Mouse (Mus musculus): ENCODE measurements around the gene Zbtb8os. TPM values are rescaled to one million over a fixed set of nuclear protein-coding genes. Genes with fewer than 3 reads are reported as not detected.

Zbtb8os gene
- polyA plus RNA-seq, 1 experiment from 2014 or later = 60.8 TPM

GRCm38 (mm10) chr4:129376961-129377545 is 41.6 kb downstream of the Zbtb8os start:
- Histone ChIP-seq H3K4me3 (replicated peaks; ENCODE audit: low read depth, low read length) (peak overlapping the region; percentile 66), H3K4me1 (replicated peaks; ENCODE audit: insufficient read depth, low read length) (0 out of 2 replicates have a peak, but pooled peaks cover 8% of the 10 kb centered on the region), H3K9ac (ENCODE audit: low read depth, low read length) (peak overlapping the region; percentile 94), H3K27me3 (ENCODE audit: insufficient read depth, low read length) (no peaks in the 10 kb centered on the region), H3K27ac (peak overlapping the region; percentile 81), H3K36me3 (ENCODE audit: insufficient read depth, low read length) (no peaks in the 10 kb centered on the region), H3K4me2 (ENCODE audit: low read length) (peak overlapping the region; percentile 85), H3K9me3 (replicated peaks; ENCODE audit: low read length) (no peaks in the 10 kb centered on the region)
- no peak for TF ChIP-seq CTCF (IDR thresholded peaks at IDR 0.05; ENCODE audit: low read depth)
- under 1% methylated on average over 67 of the region's 68 CpGs for WGBS
- ATAC-seq (replicated peaks; ENCODE audit: low FRiP score, low read depth) (peak; percentile 53), DNase-seq (ENCODE audit: low spot score) (peak; percentile 68)

DNA sequence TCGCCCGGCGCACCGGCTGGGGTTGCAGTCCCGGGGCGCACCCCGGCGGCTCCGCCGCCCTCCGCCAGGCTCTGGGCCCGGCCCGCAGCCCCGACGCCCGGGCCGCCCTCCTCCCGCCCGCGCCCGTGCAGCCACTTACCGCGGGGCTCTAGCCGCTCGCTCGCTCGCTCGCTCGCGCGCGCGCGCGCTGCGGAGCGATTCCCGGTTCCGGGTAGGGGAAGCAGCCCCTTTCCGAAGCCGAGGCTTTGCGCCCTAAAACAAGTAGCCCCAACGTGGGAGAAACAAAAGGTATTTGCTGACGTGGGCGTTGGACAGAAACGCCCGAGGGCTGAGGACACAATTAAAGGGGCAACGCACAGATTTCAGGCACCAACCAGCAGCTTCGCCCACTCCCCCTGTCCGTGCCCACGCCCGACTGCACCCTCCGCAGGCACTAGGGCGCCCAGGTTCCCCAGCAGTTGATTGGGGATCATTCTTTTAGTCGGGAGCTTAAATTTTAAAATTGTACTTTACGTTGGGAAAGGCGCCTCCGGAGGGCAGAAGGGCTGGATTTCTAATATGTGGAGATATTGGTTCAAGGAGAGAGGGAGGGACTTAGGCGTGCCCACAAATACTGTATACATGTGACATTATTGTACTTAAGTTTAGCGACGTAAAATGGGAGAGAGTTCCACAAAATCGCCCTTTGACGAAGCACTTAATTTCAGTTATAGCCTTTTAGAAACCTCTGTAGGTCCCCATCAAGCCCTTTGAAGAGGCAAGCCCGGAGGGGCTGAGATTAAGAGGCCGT is 42.3 kb downstream of the Zbtb8os start, which contains the start of gene Zbtb8a:
TSS of gene Zbtb8a (minus strand) at position 516 of the 790 bp plus-strand sequence.
- Histone ChIP-seq H3K9ac (ENCODE audit: low read depth, low read length) (peak within 1 kb of the TSS; percentile 94), H3K36me3 (ENCODE audit: insufficient read depth, low read length) (no peaks in the 10 kb centered on the region), H3K27ac (peak within 1 kb of the TSS; percentile 81), H3K4me3 (replicated peaks; ENCODE audit: low read depth, low read length) (peak within 1 kb of the TSS; percentile 66), H3K9me3 (replicated peaks; ENCODE audit: low read length) (no peaks in the 10 kb centered on the region), H3K4me1 (replicated peaks; ENCODE audit: insufficient read depth, low read length) (peaks cover 8% of the 10 kb centered on the region; the same call in 1 of the 2 replicates), H3K27me3 (ENCODE audit: insufficient read depth, low read length) (no peaks in the 10 kb centered on the region), H3K4me2 (ENCODE audit: low read length) (peak within 1 kb of the TSS; percentile 85)
- DNase-seq (ENCODE audit: low spot score) (peak; percentile 79), ATAC-seq (replicated peaks; ENCODE audit: low FRiP score, low read depth) (peak; percentile 74)
- peak; percentile 14; the same call in 1 of the 2 replicates for TF ChIP-seq CTCF (IDR thresholded peaks at IDR 0.05; ENCODE audit: low read depth)
- 2% methylated on average over 53 of the region's 65 CpGs for WGBS

GRCm38 (mm10) chr4:129379805-129380204 is 44.3 kb downstream of the Zbtb8os start:
- ATAC-seq (replicated peaks; ENCODE audit: low FRiP score, low read depth) (no peak), DNase-seq (ENCODE audit: low spot score) (no peak)
- no peaks in the 10 kb centered on the region for H3K36me3 ChIP-seq (ENCODE audit: insufficient read depth, low read length)
- 81% methylated on average over 3 of the region's 3 CpGs for WGBS
- H3K9me3 ChIP-seq (replicated peaks; ENCODE audit: low read length) = no peaks in the 10 kb centered on the region
- H3K4me1 ChIP-seq (replicated peaks; ENCODE audit: insufficient read depth, low read length) = peaks cover 5% of the 10 kb centered on the region; the same call in 1 of the 2 replicates
- no peak overlapping the region for H3K4me3 ChIP-seq (replicated peaks; ENCODE audit: low read depth, low read length)
- no peak overlapping the region for H3K27ac ChIP-seq
- H3K27me3 ChIP-seq (ENCODE audit: insufficient read depth, low read length) = no peaks in the 10 kb centered on the region
- no peak for TF ChIP-seq CTCF (IDR thresholded peaks at IDR 0.05; ENCODE audit: low read depth)
- H3K4me2 ChIP-seq (ENCODE audit: low read length) = no peak overlapping the region
- no peak overlapping the region for H3K9ac ChIP-seq (ENCODE audit: low read depth, low read length)

- no peak for DNase-seq (ENCODE audit: low spot score)
- TF ChIP-seq CTCF (IDR thresholded peaks at IDR 0.05; ENCODE audit: low read depth) = no peak
- Histone ChIP-seq H3K4me1 (replicated peaks; ENCODE audit: insufficient read depth, low read length) (peaks cover 5% of the 10 kb centered on the region; the same call in 1 of the 2 replicates), H3K4me3 (replicated peaks; ENCODE audit: low read depth, low read length) (no peak overlapping the region), H3K9me3 (replicated peaks; ENCODE audit: low read length) (no peaks in the 10 kb centered on the region), H3K36me3 (ENCODE audit: insufficient read depth, low read length) (no peaks in the 10 kb centered on the region), H3K9ac (ENCODE audit: low read depth, low read length) (no peak overlapping the region), H3K27ac (no peak overlapping the region), H3K4me2 (ENCODE audit: low read length) (no peak overlapping the region), H3K27me3 (ENCODE audit: insufficient read depth, low read length) (no peaks in the 10 kb centered on the region)
- WGBS = 72% methylated on average over 8 of the region's 8 CpGs
- ATAC-seq (replicated peaks; ENCODE audit: low FRiP score, low read depth) = no peak
These were observed 45.7 kb downstream of the Zbtb8os start for GRCm38 (mm10) chr4:129381148-129381547.

- DNase-seq (ENCODE audit: low spot score) = no peak
- ATAC-seq (replicated peaks; ENCODE audit: low FRiP score, low read depth) = no peak
- Histone ChIP-seq H3K4me1 (replicated peaks; ENCODE audit: insufficient read depth, low read length) (no peaks in the 10 kb centered on the region; the same call in 1 of the 2 replicates), H3K9ac (ENCODE audit: low read depth, low read length) (no peak overlapping the region), H3K4me2 (ENCODE audit: low read length) (no peak overlapping the region), H3K36me3 (ENCODE audit: insufficient read depth, low read length) (no peaks in the 10 kb centered on the region), H3K4me3 (replicated peaks; ENCODE audit: low read depth, low read length) (no peak overlapping the region), H3K27me3 (ENCODE audit: insufficient read depth, low read length) (no peaks in the 10 kb centered on the region), H3K9me3 (replicated peaks; ENCODE audit: low read length) (no peaks in the 10 kb centered on the region), H3K27ac (peak overlapping the region; percentile 84; the same call in 1 of the 2 replicates)
- no peak for TF ChIP-seq CTCF (IDR thresholded peaks at IDR 0.05; ENCODE audit: low read depth)
- 92% methylated on average over 9 of the region's 9 CpGs for WGBS
These were observed 46.5 kb downstream of the Zbtb8os start for GRCm38 (mm10) chr4:129382029-129382428.

GRCm38 (mm10) chr4:129382488-129382887 is 47.0 kb downstream of the Zbtb8os start:
- no peak for ATAC-seq (replicated peaks; ENCODE audit: low FRiP score, low read depth)
- Histone ChIP-seq H3K36me3 (ENCODE audit: insufficient read depth, low read length) (no peaks in the 10 kb centered on the region), H3K4me1 (replicated peaks; ENCODE audit: insufficient read depth, low read length) (no peaks in the 10 kb centered on the region; the same call in 1 of the 2 replicates), H3K27me3 (ENCODE audit: insufficient read depth, low read length) (no peaks in the 10 kb centered on the region), H3K9ac (ENCODE audit: low read depth, low read length) (no peak overlapping the region), H3K9me3 (replicated peaks; ENCODE audit: low read length) (no peaks in the 10 kb centered on the region), H3K4me2 (ENCODE audit: low read length) (peak overlapping the region; percentile 6; the same call in 1 of the 2 replicates), H3K27ac (peak overlapping the region; percentile 84), H3K4me3 (replicated peaks; ENCODE audit: low read depth, low read length) (no peak overlapping the region)
- peak; percentile 60 for DNase-seq (ENCODE audit: low spot score)
- 82% methylated on average over 2 of the region's 2 CpGs for WGBS
- no peak for TF ChIP-seq CTCF (IDR thresholded peaks at IDR 0.05; ENCODE audit: low read depth)

Data from kidney, postnatal 0 days (tissue).